Mouse (Mus musculus) CD8-positive naive resting alpha-beta T cell, adult 2 months (primary cell): ENCODE measurements around the gene Eml6.
"Not testable (repeated sequence)": the region's sequence is repeated elsewhere in the genome, so short reads cannot be mapped to it uniquely, and the experiment has no call there.

Experiments
- DNase-seq, 2 experiments: peaks; one replicate each; pipeline ENCODE4 v3.0.0; 2022; ENCODE audit warnings: low read depth in 2 of 2, low spot score in 2 of 2

Gene Eml6

DNA sequence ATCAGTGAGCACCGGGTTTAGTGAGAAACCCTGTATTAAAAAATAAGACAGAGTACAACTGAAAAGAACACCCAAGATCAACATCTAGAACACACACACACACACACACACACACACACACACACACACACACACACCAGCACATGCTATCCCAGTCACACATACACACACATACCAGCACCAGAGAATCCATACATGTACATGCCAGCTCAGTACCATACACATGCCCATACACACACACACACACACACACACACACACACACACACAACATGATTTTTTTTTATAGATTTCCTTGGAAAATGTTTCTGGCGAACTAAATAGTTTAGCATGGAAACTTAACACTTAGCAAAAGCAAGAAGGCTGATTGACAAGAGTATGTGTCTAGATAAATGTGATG lies 164.8 kb downstream of the Eml6 start:
- no peak for DNase-seq

DNA sequence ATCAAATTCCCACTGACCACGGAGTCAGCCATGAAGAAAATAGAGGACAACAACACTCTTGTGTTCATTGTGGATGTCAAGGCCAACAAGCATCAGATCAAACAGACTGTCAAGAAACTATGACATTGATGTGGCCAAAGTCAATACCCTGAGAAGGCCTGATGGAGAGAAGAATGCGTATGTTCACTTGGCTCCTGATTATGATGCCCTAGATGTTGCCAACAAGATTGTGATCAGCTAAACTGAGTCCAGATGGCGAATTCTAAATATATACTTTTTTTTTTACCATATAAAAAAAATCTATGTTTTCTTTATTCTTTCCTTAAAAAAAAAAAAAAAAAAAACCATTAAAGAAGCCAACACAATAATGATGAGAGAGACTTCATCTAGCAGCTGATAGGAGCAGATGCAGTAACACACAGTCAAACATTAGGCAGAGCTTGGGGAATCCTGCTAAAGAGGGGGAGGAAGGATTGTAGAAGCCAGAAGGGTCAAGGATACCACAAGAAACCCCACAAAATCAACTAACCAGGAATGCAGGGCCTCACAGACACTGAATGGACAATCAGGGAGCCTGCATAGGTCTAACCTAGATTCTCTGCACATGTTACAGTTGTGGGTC lies 185.1 kb downstream of the Eml6 start:
- no peak for DNase-seq

DNA sequence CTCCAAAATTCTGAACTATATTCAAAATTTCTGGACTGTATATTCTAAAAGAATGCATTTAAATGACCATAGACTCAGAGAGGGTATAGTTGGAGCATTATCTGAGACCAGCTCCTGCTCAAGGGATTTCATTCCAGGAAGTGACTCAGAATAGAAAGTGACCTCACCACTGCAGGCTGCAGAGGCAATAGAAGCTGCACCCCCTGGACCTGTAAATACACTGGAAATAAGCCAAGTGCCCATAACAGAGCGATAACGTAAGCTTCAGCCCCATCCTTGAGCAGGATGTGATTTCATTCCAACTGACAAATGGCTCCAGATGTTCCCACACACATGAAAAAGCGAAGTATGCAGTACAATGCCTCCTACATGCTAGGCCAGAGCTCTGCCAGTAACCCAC lies 186.1 kb downstream of the Eml6 start:
- no peak for DNase-seq

DNA sequence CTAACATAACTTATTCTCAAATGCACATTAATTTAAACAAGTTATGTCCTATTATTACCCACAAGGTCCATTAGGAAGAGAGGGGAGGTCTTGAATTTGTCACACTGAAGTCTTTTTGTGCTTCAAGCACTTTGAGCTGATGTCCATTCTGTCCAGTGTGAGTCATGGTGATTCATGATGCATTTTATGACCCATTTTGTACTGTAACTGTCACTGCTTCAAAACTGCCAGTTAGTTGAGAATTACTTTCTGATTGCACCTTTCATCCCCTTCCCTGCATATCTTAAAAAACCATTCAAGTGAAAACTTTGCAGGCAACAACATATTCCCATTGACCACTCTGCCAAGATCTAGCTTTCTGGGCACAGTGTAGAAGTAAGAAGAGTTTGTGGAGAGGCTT lies 188.8 kb downstream of the Eml6 start:
- DNase-seq = no peak

DNA sequence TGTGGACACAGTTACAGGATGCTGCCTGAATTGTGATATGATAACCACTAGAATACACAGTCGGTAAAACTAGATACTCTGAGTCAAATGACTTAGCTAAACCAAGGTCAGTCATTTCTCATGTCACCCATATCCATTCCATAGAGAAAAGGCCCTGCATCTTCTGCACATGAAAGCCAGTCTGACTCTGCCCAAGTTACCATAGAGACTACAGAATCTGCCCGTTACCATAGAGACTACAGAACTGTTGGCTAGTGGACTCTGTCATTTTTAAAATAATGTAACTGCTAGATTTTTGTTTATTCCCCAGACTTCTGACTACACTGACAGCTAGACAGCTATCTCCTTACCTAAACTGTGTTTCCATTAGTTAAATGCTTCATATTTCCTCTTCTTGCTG lies 198.1 kb downstream of the Eml6 start:
- DNase-seq = no peak

DNA sequence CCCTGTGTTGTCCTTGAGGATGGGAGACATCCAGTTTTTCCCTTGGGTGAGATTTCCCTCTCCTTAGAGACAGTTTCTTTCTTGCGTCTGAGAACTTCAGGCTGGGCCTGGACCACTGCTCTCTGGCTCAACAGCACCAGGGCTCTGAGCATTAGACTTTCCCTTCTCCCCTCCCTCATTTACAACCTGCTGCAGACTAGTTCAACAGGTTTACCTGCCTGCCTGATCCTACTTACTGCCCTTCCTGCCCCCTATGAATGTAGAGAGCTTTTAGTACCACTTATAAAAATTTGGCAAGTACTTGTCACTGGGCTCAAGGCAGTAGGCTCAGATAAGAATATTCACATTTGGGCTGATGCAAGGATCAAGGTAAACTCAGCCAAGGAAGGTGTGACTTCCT lies 199.8 kb downstream of the Eml6 start:
- no peak for DNase-seq

DNA sequence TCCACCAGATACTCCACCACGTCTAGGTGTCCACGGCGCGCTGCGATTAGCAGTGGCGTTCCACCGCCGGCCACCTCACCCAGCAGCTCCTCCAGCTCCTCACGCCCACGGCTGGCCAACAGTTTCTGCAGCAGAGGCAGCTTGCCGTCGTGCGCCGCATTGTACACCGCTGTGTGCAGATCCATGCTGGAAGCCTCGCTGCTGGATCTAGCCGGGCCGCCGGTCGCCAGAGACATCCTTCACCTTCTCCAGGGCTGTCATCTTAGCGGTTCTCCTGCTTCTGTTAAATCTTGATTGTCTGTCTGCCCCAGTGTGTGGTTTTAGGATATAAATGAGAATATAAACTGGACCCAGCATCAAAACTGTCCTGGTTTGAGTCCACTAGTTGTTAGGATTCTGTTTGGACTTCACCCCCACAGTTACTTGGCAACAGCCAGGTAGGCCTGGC lies 200.5 kb downstream of the Eml6 start, which contains the start of gene 4931440F15Rik:
4931440F15Rik (minus strand) TSS at position 398 of the 448 bp plus-strand sequence.
- DNase-seq = not testable (repeated sequence)

DNA sequence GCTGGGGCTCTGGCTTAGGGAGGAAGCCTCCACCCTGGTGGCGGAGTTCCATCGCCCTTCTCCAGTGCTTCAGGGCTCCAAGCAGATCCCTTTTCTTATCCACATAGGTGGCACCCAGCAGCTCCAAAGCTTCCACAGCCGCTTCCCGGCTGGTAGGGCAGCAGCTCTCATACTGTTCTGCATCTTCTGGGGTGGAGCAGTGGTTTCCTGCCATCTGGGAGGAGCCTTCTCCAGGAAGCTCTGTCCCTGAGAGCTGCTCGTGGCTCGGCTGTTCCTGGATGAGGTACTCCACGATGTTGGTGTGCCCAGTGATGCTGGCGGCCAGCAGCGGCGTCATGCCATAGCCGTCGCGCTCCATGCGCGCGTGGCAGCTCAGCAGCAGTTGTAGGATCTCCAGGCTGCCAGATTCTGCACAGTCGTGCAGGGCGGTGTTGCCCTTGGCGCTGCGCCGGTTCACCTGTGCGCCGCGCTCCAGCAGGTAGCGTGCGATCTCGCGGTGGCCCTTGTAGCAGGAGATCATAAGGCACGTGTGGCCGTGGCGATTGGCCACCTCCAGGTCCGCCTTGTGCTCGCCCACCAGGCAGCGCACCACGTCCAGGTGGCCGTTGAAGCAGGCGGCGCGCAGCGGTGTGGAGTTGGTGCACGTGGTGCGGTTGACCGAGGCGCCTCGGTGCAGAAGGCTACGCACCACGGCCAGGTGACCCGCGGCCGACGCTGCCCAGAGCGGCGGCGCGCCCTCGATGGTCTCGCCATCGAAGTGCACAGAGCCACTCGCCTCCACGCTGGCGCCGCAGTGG lies 201.2 kb downstream of the Eml6 start:
- DNase-seq = not testable (repeated sequence)

DNA sequence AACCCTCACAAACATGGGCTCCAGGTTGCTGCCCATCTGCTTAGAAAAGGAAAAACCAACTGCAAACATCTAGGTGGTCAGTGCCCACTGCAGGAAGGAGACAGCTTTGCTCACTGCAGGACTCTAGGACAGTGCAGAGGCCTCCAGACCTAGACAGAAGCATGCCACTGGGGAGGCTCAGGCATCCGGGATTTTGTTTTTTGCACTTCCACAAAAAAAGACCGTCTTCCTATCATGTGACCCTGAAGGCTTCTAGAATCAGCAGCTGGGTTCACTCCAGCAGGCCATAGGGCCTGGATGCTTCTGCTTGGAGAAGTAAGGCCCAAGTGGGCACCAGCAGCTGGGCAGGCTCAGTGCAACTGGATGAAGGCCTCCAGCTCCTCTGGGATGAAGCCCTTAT lies 202.7 kb downstream of the Eml6 start:
- no peak for DNase-seq

DNA sequence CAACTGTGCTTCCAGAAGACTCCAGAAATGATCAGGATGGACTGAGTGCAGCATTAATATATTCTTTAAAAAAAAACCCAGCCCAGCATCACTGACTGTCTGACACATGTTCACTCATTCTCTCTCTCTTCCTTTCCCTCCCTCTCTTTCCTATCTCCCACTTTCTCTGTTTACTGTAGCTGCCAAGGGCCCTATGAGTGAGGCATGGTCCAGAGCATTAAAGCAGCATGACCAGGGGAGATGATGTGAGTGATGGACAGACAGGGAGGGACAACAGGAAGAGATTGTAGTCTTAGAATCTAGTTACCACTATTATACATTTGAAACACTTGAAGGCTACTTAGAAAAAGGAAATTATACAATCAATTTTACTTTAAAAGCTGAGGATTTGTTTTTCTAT lies 210.2 kb downstream of the Eml6 start:
- DNase-seq = no peak

DNA sequence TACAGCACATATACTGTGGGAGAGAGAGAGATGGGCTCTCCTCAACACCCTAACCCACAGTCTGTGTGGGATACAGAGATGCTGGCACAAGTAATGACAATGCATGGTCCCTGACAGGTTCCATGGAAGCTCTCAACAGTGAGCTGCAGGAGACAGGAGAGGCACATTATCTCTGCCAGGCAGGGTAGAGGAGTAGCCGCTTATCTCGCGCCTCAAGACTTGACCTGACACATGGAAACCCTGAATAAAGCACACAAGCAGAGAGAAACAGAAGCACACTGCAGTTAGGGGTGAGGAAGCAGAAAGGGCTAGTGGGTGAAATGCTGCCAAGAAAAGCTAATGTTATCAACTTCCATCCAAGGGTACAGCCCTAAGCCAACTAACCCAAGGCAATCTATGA lies 210.6 kb downstream of the Eml6 start:
- no peak for DNase-seq

DNA sequence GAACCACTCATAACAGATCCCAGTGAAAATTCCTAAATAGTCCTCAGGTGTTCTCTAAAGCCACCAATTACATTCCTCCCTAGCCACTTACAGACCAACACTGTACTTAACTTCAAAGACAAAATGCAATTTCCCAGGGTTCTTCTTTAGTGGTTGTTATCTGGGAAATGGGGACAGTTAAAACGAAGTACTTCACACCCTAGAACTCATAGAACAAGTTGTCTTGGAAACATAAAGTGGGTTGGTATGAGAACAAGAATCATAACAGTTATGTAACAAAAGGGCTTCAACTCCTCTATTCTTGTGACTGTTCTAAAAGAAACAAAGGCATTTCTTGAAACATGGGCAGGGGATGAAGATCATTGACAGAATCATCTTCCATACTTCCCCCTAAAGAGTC lies 212.6 kb downstream of the Eml6 start:
- no peak for DNase-seq

DNA sequence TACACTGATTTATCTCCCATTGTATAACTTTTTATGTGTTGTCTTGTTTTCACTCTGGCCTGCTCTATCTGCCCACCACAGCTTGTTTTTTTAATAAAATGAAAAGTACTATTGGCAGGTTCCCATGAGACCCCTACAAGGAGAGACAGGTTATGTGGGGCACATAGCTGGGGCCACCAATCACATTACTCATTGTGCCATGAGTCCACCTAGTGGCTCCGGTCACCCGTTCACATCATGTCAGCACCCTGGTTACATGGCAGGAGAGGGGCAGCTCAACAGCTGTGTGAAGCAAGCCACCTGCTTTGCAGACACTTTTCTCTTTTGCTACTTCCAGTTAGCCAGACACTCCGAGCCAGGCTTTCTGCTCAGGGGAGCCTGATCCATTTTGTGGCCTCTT lies 213.4 kb downstream of the Eml6 start:
- no peak for DNase-seq

DNA sequence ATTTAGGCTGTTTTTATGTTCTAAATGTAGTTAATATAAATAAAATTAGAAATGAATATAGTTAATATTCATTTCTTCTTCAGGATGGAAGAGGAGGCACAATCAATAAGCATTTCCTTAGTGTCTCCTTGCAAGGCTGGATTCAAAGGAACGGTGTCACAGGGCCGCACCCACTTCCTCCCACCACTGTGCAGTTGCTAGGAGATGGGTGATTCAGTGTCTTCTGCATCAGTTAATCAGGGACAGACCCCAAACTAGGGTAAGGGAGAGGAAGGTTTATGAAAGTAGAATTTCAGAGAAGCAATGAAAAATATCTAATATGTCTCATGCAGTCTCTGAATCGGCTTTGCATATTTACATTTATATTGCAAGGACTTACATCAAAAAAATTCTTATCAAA lies 215.5 kb downstream of the Eml6 start:
- DNase-seq = no peak

DNA sequence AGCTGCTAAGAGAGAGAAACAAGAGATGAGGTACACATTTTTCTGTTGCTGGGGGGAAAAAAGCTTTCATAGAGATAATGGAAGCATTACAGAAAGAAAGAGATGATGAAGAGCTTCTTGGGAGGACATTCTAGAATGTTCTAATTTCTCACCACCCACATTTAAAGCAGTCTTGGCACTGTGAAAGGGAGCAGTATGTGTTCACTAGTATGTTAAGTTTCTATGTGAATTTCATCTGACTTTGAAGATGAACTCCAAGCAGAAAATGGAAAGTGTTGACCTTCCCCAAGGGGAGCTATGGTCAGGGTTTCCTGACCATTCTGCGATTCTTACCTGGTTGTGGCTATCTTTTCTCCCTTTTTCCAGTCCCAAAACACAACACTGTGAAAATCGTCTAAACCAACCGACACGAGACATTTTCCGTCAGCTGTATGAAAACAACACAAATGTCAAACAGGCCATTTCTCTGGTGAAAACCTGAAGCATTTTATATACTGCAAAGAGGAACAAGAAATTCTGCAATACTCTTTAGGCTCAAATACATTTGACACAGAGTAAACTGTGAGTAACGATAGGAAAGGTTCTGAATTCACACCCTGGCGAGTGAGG lies 216.7 kb downstream of the Eml6 start:
- no peak for DNase-seq

DNA sequence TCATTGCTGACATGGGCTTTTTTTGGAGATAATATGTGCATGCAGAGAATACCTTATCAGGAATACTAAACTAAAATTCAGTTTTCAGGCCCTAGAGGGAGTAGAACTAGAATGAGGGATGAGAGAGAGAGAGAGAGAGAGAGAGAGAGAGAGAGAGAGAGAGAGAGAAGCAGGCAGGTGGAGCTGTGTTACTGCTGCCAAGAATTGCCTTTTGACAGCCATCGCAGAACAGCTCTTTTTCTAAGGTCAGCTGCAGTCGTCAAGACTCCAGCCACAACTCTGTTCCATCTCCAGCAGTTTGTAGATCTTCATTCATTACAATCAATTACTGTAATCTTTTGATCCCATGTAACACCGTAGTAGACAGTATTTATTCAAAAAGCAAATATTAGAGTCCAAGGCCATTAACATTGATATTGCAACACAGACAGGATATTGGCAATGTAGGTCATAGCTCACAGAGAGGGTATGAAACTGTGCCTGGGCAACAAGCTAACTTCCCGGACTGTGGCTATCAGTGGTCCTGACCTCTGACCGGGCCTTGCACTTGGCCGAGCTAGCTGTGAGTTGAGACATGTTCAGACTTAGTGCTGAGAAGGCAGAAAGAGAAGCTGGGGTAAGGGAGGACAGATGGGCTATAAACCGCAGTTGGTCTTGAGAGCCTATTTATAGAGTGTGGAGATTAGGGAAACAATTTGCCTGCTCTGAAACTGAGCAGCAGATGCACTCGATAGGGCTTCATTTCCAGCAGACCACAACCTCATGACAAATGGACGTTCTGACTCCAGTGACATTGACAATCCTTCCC lies 217.5 kb downstream of the Eml6 start:
- DNase-seq = no peak

DNA sequence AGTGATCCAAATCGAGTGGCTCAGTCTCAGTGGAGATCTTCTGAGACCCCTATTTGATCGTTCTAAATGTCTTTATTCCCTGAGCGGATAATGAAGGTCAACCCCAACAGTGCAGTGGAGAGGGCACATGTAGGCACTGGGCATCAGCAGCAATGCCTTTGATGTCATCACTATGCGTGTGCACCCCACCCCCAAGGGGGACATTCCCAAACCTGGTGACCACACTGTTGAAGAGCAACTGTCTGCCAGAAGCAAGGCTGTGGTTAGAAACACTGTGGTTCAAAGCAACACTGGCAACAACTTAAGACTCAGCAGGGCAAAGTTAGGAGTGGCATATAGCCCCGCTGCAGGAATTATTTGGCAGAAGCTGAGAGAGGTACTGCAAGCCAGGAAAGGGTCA lies 218.5 kb downstream of the Eml6 start:
- DNase-seq = no peak

DNA sequence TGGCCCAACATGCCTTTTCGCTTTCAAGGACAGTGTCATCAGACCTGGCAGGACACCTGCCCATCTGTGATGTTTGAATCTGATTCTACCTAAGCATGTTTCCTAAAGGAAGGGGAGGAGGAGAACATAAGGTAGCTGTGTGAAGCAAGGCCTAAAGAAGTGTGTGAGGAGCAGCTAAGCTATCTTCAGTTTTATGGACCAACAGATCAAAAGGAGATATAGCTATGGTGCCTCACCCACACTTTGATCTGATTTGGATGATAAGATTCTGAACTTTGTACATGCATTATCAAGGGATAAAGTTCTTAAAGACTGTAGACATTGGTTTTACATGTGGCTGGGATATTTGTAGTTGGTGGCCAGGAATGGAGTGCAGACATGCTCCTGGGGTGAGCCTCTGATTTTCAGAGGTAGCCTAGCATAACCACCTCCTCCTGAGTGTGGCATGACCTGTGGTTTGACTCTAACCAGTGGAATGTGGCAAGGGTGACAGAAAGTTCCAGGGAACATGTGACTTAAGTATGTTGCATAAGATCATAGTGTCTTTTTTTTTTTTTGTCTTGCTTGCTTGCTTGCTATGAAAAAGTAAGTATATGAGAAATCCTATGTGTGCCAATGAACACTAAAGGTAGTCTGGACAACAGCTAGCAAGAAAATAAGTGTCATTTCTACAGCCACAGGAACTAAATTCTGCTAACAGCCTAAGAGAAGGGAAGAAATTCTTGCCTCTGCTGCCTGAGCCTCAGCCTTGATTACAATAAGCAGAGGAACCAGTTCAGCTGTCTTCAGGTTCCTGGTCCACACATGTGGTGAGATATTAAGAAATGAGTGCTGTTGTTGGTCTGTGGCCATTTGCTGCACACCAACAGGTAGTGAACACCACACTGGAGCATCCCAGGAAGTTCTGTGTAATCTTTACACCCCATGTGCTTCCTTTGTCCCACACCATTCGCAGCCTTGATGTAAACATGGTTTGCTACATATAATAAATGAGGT lies 224.1 kb downstream of the Eml6 start:
- no peak for DNase-seq

DNA sequence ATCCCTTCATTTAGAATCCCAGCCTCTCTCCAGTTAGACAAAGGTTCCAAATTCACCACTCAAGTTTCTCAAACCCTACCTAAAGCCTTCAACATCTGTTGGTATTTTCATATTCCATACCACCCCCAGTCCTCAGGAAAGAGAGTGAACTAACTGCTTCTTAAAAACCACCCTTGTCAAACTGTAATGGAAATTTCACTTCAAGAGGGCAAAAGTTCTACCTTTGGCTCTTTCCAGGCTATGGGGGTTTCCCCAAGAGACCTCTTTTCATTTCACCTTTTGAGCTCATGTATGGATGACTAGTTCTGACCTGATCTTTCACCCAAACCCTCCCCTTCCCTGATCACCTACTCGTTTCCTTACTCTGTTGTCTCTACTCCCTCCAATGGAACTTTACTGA lies 226.0 kb downstream of the Eml6 start:
- no peak for DNase-seq

DNA sequence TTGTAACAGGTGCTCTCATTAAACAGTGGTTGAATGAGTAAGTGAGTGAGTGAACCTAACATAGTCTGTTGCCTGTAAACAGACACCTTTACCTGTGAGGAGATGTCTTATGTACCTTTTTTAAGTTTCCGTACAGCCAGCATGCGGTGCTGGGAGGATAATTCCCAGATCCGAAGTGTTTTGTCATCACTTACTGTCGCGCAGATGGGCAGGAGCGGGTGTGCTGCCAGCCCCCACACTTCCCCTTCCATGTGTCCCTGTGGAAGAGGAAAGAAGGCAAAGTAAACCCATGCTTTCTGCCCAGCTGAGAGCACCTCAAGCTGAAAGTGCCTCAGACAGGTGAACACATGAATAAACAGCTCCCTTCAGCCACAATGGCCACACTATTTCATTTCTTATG lies 230.7 kb downstream of the Eml6 start:
- no peak for DNase-seq
